Mouse (Mus musculus) Muller cell, postnatal 12 days (primary cell): Measurements from ENCODE around the gene Lsp1.

Source experiments
- DNase-seq: peaks from one replicate; pipeline ENCODE4 v3.0.0-alpha.2; 2015; ENCODE audit errors: inconsistent ontology term

Lsp1 gene

DNA sequence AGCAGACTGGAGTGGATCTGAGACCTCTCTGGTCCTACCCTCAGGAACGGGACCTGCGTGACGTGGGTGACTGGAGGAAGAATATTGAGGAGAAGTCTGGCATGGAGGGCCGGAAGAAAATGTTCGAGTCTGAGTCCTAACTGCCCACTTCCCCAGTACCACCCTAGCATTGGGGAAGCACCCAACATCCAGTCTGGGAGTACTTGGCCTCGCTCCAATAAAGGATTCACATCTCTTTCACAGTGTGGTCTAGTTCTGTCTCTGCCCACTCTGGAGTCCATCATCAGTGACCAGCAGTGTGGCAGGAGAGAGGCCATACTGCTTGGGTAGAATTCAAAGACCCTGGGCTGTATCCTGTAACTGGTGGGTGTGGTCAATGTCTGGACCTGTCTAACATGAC is 16.4 kb upstream of the Lsp1 start:
- no peak for DNase-seq

DNA sequence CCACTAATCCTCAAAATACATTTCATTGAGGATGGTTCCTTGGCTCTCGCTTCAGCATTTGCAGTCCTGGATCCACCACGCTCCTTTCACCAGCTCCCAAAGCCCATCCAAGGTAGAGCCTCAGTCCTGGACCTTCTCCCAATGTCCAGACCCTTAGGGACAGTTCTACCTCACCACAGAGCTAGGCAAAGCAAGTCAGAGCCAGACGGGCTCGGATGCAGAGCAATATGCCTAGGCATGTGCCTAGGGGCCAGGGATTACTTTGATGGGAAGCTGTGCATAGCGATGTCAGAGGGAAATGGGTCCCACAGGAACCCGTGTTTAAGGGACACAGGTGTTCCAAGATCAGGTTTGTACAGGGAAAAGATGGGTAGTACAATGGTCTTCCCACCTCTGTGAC is 15.3 kb upstream of the Lsp1 start:
- DNase-seq = no peak

DNA sequence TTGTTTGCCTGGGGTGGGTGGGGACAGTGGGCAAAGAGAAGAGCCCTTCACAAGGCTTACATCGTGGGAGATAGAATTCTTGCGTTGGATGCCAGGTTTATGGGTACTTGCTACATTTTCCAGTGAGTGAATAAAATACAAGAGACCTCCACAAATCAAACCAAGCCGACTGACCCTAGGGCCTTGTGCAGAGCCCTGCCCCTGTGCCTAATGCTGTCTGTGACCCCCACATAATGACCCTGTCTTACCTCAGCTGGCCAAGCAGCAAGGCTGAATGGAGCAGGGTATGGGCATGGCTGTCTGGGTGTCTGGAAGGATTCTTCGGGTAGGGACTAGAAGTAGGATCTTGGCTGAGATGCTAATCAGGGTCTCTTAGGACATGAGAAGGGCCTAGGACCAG is 14.3 kb upstream of the Lsp1 start:
- no peak for DNase-seq

DNA sequence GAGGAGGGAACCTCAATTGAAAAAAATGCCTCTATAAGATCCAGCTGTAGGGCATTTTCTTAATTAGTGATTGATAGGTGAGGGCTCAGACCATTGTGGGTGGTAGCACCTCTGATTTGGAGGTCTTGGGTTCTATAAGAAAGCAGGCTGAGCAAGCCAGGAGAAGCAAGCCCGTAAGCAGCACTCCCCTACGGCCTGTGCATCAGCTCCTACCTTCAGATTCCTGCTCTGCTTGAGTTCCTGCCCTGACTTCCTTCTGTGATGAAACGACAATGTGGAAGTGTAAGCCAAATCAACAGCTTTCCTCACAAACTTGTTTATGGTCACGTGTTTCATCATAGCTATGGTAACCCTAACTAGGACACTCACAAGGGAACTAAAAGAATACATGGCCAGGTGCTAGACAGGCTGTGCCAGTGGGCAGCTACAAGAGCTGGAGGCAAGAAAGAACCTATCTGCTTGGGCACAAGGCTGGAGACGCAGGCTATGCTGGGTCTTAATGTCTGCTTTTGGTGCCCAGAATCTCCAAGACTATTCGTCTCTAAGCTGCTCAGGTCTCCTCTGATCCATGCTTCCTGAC is 11.5 kb upstream of the Lsp1 start:
- DNase-seq = no peak

DNA sequence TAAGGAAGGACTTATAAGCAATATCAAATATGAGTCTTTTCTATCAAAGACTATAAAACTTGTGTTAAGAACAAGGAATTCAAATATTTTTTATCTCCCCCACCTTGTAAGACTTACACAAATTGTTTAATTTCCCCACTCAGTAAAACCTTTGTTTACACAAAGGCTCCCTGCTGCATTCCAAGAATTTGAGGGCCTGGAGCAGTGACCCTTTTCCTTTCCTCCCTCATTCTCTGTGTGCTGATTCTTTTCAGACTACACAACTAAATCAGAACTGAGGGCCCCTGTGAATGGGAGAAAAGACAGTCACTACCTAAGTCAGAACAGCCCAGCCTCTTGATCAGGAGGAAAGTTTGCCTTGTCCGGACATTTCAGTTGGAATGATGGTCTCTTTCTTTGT is 5.9 kb upstream of the Lsp1 start:
- no peak for DNase-seq

DNA sequence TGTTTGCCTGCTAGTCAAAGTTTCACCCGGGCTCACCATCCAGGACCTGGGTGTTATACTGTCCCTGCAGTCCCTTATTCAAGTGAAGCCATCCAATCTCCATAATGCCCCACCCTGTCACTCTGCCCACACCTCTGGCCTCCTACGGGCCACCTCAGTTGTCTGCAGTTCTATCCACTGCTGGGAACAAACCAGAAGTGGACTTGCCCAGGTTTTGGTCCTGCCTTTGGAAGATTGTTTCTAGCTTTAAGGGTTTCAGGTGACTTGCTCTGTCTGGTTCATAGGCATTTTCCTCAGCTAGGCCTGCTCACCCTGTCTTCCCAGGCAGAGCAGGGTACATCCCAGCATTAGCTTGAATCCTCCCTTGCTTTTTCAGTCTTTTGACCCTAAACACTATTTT is 5.4 kb upstream of the Lsp1 start:
- DNase-seq = no peak

DNA sequence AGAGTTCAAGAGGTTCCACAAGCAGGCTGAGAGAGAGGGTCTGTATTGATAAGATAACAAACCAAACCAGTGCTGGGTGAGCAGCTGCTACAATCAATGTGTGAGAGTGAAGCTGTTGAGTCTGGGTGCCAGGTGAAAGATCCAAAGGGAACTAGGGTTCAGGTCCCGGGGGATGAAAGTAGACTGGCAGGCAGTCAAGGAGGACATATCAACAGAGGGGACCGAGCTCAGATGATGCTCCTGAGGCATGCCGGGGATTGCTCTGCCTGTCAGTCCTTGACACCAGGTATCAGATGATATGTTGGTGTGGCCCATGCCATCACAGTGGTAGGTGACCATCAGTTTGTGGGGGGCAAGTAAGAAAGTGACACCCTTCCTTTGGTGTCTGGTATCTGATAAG is 3.8 kb upstream of the Lsp1 start:
- no peak for DNase-seq

DNA sequence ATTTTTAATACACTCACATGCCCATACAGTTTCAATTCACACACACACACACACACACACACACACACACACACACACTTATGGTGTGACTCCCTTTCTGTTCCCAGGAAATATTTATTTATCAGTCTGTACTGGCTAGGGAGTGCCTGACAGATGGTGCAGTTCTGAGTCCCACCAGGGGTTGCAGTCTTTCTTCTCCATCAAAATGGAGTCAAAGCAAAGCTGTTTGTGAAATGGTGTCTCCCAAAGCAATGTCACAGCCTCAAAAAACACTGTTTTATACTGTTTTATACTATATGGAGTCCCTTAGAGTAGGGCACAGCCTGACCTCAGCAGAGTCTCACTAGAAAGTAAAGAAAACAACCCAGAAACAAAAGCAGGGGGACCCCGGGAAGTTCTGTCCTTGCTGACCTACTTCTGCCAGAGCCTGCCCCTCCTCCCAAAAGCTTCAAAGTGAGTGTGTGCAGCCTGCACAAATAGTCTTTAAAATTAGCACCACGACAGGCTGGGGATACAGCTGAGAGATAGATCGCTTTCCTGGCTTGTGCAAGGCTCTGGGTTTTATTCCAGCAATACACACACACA is 3.3 kb upstream of the Lsp1 start:
- peak; percentile 55 for DNase-seq

DNA sequence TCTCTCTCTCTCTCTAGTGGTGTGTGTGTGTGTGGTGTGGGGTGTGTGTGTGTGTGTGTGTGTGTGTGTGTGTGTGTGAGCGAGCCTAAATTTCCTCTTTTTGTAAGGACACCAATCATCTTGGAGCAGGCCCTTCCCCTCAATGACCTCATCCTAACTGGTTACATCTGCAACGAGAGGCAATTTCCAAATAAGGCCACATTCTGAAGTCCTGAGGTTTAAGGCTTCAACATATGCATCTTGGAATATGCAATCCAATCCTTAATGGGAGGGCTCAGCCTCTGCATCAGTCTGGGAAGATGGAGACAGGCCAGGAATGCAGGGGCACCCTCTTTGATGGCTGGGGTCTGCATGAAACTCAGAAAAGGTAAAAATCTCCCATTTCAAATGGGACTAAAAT is 2.6 kb upstream of the Lsp1 start:
- DNase-seq = no peak

DNA sequence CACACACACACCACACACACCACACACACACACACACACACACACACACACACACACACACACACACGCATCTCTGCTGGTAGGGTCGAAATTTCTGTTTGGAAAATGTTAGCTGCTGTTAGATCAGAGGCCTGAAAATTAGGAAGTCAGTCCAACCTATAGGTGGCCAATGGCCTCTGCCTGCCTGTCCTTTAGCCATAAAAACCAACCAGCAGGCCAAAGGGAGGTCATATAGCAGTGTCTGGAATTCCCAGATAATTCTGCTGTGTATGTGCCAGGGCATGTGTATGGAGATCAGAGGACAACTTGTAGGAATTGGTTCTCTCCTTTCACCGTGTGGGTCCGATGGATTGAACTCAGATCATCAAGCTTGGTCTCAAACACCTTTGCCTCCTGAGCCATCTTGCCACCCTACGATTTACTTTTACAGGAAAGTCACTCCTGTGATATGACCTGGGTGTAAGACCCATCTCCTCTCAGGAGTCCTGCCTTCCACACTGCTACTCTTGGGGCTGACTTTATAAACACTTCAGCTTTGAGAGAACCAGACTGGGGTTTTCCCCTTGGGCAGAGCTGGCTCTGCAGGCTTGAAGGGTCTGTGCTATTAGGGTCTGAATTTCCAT is 1.8 kb upstream of the Lsp1 start:
- no peak for DNase-seq

DNA sequence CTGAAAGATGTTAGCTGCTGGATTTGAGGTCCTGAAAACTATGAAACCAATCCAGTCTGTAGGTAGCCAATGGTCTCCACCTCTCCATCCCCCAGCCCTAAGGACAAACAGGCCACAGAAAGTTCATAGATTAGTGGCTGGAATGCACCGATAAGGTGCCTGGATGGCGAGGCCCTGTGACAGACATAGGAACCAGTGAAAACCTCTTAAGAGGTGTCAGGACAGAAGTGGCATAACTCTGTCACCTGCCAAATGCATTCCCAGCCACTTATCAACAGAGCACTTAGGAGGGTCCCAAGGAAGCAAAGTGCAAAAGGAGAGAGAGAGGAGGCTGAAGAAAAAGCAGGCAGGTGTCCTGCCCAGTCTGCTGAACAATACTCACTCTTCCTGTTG is 1.3 kb upstream of the Lsp1 start:
- DNase-seq = no peak

DNA sequence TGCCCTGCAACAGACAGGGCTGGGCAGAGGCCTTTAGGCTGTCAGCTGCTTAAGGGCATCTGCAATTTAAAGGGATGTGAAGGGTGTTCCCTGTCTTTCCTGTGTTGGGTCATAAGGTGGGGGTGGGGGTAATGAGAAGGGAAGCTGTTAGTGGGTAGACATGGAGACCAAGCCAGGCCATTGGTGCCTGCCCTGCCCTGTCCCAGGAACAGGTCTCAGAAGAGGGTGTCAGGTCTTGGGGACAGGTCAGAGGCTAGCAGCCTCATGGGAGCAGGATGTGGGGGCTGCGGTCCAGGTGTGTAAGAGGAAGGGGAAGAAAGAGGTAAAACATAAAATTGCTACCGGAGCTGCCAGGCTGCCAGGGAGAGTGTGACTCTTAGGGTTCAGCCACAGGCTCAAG is 837 bp downstream of the Lsp1 start:
- no peak for DNase-seq

DNA sequence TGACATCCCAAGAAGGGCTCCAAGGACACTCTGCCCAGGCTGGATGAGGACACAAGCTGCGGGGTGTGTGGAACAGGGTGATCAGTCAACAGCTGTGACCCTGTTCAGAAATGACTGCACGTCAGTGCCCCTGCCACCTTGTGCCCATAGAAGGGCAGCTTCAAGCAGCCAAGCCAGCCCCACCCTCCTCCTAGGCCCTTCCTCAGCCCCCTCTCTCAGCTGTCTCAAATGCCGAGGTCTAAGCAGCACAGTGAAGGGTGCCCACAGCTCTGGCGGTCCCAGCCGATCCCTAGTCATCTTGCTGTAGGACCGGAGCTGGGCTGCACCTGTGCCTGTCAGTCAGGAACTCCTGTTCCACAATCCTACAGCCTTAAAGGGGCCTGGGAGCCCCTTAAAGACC is 1.6 kb downstream of the Lsp1 start:
- no peak for DNase-seq

DNA sequence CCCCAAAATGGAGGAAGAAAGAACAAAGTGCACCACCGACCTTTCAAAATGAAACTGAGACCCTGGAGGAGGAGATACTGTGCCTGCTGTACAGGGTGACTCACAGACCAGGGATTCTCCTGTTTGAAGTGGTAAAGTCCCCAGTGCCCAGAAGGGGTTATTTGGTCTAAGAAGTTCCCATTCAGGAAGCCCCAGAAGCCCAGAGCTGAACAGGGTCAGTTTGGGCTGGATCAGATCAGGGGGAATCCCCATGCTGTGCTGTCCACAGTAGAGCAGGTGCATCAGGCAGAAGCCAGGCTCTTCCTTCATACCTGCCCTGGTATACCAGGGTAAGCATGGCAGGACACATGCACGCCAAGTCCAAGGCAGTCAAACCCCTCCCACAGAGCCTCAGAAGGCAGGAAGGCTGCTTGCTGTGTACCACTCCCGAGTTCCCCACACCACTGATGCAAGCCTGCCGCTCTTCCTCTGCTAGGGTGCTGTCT is 2.0 kb downstream of the Lsp1 start:
- DNase-seq = no peak

DNA sequence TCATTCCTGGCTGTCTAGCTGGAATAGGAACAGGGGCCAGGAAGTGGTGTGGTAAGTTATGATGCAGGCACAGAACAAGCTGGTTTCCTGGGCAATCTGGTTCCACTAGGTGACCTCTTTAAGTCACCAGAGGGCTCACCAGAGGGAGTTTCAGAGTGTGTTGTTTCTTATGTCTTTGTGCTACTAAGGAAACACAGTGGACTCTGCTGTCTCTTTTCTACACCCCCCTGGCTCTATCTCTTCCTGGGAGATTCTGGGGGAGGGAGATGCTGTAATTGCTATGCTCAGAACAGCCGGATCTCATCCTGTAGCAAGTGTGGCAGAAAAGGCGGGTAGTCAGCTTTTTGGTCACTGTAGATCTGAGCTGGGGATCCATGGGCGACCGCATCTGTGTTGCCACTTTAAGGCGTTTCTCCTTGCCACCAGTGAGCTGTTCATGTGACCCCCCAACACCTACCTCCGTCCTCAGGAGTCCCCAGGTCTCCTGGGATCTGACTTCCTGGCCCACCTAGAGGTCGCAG is 9.6 kb downstream of the Lsp1 start:
- peak; percentile 70 for DNase-seq

DNA sequence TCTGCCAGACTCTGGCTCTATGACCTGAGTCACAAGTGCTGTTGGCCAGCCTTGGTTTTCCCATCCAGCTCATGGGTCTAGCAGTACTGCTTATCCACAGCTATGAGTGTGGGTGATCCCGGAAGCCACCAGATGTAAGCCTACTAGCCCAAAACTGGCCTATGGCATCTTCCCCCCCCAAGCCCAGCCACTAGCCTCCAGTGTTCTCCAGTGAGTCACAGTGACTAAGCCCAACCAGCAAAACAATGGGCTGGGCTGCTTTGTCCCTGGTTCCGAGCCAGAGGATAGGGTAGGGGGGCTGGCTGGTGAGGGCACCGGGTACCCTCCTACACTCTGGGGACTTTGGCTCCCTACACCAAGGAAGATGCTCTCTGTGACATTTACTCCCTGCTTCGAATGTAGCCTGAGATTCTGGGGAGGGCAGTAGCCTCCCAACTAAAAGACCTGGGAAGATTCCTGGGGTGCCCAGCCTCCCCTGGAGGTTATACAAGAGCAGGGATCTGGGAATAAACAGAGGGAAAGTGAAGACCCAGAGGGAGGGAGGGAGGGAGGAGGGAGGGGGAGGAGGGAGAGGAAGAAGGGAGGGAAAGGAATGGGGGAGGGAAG is 10.3 kb downstream of the Lsp1 start:
- DNase-seq = peak; percentile 97

DNA sequence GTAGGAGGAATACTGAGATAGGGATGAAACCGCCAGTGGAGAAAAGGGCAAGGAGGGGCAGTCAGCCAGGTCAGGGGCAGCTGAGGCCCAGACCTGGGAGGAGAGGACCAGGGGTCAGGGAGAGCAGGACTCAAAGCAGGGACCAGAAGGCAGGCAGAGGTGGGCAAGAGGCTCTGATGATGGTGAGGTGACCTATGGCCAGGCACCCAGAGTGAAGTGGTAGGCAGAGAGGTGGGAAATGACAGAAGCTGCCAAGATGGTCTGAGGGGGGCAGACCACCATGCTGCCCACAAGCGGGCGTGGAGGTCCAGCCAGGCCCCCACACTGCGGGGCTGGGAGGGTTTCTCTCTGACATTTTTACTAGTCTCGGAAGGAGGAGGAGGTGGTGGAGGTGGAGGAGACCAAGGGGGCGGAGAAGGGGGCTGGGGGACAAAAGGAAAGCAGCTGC is 10.8 kb downstream of the Lsp1 start:
- DNase-seq = no peak

DNA sequence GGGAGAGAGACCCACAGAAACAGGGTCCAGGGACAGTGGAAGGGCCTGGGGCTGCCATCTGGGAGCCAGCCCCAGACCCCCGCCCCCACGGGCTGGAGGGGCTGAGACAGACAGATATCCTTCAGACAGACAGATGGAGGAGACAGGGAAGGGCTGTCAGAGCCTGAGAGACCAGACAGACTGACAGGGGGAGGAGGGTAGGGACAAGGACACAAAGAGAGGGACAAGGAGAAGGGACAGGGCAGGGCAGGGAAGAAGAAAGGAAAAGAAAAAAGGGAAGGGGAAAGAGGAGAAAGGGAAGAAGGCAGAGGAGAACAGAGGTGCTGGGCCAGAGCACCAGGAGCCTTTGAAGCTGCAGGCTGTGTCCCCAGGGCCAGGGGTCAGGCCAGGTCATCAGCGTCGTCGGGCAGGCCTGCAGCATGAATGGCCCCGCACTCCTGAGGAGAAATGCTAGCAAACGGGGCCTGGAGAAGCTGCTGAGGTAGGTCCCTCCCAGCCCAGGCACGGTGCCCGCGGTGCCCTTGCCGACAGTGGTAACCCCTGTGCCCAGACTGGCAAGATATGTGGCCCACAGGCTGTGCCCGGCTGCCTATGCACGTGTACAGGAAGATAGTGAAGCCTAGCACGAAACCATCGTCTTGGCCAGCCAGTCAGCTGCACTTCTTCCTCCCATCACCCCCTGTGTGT is 11.4 kb downstream of the Lsp1 start:
- peak; percentile 56 for DNase-seq

DNA sequence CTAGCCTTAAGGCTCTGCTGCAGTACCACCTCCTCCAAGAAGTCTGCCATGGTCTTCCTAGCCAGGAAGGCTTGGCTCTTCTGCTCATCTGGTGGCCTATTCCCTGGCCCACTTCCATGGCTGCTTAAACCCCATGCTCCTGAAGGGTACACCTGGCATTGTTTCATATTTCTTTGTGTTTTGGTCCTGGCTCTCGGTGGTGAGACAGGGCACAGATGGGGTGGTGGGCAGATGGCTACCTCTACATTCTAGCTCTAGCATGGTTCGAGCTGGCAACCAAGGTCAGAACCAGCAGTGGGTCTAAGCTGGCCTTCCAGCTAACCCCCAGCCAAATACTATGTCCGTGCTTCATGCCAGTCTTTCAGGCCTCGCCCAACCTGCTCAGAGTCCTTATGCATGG is 12.3 kb downstream of the Lsp1 start:
- no peak for DNase-seq

DNA sequence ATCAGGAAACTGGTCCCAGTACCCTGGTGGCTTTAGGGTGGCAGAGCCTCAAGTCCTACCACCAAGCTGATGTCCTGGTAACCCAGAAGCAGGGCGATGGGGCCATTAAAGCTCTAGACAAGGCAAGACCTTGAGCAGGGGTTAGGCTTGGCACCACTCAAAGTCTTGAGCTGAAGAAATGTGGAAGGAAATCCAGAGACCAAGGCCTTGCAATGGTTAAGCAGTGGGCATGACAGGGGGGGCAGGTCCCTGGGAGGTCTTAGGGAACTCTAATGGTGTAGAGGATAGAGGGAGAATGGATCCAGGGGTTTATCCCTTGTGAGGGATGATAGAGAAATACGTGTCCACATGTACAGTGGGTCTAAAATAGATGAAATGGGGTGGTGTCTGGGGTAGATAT is 12.9 kb downstream of the Lsp1 start:
- no peak for DNase-seq

DNA sequence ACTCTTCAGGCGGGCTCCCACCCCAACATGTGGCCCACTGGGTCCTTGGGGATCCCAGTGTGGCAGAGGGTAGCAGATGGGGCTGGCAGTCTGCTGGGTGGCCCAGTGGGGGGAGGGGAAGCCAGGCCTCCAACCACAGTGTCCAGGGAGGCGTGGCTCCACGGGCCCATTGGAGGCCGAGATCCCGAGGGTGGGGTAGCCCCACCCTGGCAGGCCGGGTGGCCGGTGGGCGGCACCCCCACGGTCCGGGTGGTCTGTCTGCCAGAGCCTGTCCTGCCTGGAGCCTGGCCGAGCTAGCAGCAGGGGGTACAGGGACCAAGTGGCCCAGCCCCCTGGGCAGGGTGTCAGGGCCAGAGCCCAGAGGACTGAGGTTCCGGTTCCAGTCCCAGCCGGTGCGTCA is 14.2 kb downstream of the Lsp1 start:
- no peak for DNase-seq

DNA sequence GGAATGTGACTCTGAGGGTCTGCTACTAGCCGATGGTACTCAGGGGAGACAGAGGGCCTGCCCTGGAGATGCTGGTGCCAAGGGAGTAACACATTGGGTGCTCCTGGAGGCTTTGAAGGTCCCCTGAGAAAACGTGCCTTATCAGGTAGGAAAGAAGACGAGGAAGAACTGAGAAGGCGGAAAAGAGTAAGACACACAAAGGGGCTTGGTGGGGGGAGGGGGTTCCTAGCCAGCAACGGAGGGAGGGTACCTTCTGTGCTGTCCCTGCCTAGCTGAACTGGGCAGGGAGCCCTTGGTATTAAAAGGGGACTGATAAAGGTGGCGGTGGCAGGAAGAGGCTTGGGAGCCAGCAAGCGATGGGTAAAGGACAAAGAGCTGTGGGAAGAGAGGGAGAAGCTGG is 15.0 kb downstream of the Lsp1 start:
- no peak for DNase-seq
